Mouse (Mus musculus) liver, adult (tissue): Measurements from ENCODE around the gene Nmrk1.

Source experiments
- GATA4 ChIP-seq: IDR thresholded peaks from 2 replicates; pipeline ENCODE4 v1.6.1; 2014; ENCODE audit warnings: mild to moderate bottlenecking, low read length; ENCODE audit not compliant: insufficient replicate concordance

The Nmrk1 gene

DNA sequence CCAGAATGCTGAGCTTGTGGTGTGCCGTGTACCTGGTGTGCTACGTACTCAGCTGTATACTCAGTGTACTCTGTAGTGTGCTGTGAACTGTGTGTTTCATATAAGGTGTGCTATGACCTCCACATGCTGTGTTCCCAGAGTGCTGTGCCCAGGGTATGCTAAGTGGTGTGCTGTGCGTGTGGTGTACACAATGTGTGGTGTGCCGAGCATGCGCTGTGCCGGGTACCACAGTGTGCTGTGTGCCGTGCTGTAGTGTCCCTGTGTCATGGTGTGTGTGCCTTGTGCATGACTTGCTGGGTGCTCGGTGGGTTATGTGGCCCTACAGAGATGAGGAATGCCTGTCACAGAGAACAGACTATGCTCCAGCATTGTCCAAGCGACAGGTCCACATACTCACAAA, 31.1 kb upstream of the Nmrk1 start:
- TF ChIP-seq GATA4 = no peak

DNA sequence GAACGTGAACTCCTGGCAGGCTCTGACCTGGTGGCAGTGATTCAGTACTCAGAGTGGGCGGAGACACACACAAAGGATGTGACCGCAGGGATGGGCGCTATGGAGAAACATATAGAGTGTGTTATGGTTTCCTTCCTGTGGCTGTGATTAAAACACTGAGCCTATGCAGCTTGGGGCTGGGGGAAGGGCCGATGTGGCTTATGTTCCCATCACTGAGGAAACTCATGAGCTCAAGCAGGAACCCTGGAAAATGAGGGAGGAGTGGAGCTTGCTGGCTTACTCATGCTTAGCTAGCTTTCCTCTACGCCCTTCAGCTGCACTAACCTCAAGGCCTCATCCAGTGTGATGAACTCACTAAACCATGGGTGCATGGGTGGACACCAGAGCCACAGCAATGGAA, 28.7 kb upstream of the Nmrk1 start:
- no peak for TF ChIP-seq GATA4

DNA sequence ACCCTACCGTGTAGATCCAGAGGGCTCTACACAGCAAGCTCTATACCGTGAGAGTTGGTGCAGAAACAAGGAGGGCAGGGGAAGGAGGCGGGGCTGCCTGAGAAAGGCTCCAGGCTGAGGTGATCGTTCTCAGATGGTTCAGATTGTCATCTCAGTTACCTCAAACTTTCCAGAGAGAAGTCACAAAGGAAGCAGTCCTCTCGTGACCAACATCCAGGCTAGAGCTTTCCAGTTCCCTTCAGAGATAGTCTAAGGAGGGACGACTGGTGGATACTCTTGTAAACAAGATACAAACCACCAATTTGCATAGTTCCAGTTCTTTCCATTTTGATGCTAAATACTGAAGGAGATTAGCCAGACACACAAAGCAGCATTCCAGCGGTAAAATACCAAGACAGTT, 23.8 kb upstream of the Nmrk1 start:
- TF ChIP-seq GATA4 = no peak

DNA sequence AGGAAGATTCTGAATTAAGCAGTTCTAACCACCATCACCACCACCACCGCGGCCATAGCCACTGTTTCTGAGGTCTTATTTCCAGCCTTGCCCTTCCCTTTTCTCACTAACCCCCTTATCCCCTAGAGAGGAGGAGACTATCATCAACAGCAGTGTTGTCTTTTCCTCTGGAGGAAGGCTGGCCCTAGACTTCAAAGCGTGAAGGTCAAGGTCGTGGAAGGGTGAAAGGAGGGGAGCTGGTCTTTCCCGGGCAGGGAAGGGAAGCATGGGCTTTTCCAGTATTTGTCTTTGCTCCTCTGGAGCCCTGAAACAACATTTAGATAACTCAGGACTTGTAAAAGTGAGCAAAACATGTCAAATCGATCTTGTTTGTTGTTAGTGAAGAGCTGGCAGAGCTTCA, 22.8 kb upstream of the Nmrk1 start:
- no peak for TF ChIP-seq GATA4

DNA sequence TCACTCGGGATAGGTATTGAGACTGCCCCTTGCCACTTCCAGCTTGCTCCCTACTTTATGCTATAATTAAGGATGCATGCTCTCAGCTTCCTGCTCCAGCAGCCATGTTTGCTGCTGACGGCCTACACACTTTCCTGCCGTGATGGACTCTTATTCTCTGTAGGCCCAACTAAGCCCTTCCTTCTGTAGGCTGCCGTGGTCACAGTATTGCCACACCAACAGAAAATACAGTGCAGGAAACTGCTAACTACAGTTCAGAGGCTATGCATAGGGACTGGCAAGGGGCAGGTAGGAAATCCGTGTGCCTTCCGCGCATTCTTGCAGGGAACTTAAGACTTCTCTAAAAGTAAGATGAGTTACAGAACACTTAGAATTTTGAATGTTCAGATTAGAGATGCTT, 17.4 kb upstream of the Nmrk1 start:
- TF ChIP-seq GATA4 = no peak

DNA sequence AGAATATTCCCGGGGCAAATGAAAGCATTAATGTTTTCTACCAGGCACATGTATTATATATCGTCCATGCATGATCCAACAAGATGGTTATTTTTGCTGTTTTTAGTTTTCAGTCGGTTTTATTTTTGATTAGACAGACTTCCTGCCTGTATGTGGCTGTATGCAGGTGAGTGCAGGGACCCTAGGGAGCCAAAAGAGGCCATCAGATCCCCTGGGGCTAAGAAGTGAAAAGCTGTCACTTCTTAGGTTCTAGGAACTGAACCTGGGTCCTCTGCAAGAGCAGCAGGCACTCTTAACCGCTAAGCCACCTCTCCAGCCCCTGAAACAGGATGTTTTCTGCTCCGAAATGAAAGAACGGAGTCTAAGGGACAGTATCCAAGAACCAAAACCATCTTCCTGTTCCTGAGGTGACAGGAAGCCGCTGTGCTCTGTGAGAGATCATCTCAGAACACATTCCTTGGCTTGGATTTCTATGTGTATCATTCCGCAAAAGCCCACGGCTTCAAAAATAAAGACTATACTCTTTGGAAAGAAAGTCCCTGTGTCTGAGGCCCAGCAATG, 16.0 kb upstream of the Nmrk1 start:
- TF ChIP-seq GATA4 = peak; percentile 38; the same call in 1 of the 2 replicates

DNA sequence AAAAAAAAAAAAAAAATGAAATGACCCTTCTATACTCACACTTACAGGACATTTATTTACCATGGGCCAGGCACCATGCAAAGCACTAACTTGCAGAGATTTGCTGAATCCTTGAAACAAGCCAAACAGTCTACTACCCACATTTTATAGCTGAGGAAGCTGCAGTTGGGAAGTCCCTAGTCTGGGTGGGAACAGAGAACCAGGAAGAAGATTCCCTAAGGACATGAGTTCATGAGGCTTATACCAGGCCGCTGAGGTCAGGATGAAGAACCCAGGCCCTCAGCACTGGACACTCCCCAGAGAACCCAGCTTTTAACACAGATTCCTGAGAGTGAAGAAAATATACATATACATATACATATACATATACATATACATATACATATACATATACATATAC, 14.2 kb upstream of the Nmrk1 start:
- TF ChIP-seq GATA4 = no peak

DNA sequence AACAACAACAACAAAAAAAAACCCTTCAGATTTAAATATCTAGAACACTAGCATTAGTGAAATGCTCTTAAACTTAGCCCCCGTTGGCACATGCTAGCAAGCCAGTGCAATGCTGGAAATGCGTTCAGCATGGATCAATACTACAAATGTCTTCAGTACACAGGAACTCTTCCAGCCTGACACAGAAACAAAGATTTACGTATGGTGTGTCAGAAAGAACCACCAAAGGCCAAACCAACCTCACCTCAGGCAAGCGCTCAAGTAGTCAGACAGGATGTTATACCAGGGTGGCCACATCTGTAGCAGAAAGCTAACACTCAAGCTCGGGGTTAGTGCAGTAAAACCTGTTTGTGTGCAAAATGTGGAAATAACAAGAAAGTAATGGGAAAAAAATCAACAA, 12.7 kb upstream of the Nmrk1 start:
- no peak for TF ChIP-seq GATA4

DNA sequence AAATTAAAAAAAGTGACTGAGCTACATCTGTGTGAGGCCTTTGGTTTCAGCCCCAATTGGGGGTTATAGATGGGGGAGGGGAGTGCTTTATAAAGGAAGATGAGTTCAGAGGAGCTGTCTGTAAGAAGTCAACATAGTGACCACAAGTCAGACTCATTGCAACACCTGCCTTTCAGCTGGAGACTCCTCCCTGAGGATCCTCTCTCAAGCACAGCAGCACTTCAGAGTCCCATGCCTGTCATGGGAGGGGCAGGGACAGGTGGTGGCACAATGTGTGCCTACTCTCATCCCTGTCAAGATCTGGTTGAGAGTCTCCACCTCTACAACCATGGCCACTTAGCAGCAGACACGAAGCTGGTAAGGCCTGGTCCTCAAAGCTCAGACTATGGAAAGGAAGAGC, 12.1 kb upstream of the Nmrk1 start:
- TF ChIP-seq GATA4 = no peak

DNA sequence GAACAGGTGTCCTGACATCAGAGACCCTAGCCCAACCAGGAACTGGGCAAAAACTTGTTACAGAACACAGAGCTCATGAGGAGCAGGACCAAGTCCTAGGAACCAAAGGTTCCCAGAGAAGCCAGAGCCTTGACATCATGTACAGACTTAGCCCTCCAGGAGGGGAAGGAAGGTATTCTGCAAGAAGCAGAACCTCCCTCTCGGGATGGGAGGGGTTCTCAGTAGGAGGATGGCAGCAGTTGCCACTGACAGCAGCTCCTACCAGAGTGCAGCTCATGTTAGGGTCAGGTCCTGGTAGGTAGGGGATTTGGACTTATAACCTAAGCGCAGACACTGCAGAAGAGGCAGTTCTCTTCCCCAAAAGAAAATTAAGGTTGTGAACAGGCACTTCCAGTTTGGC, 7.9 kb upstream of the Nmrk1 start:
- no peak for TF ChIP-seq GATA4

DNA sequence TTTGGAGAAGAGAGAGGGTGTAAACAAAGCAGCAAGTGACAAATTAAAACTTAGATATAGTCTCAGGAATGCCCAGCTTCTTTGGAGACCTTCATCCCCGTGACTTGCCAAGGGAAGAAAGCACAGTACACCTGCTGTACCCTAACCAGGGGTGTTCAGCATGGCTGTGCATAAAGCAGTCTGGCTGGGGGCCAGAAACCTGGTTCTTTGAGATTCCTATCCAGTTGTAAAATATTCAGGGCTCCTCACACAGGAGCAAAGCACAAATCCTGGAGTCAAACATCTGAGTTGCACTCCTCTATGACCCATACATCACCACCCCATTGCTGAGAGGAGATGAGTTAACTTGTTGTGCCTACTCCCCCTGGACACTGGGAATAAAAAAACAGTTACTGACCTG, 2.2 kb upstream of the Nmrk1 start:
- no peak for TF ChIP-seq GATA4

DNA sequence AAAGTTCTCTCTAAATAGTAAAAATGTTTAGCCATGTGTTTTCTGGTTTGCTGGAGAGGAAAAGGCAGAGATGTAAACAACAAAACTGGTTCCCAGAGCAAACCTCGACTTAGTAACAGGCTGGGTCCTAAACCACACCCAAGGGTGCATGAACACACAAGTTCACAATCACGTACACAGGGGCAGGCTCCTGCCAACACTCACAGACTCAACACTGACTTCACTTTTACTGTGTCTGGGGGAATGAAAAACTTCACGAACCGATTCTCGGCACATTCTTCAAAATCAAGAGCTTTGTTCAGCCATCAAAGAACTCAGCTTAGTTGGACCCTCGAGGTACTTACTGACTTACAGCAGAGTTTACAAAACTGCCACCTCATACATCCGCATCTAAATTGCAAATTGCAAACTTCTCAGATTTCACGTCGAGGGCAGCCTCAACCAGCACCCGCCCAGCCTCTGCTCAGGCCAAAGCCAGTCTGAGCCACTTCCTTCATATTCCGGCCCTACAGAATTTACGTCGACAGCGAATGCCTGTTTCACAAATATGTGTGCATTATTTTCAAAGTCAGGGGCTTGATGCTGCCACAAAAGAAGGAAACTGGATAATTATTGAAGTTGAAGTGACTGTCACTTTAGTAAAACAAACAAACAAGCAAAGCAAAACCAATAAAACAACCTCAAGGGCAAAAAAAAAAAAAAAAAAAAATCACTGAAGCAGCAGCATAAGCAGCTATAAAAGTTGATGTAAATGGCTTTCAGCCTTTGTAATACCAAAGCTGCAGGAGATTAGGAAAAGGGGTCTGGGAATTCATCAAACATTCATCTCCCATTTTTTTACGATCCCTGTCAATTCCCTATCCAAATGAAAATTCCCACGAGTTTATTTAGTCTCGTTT, 1.3 kb upstream of the Nmrk1 start:
- no peak for TF ChIP-seq GATA4

DNA sequence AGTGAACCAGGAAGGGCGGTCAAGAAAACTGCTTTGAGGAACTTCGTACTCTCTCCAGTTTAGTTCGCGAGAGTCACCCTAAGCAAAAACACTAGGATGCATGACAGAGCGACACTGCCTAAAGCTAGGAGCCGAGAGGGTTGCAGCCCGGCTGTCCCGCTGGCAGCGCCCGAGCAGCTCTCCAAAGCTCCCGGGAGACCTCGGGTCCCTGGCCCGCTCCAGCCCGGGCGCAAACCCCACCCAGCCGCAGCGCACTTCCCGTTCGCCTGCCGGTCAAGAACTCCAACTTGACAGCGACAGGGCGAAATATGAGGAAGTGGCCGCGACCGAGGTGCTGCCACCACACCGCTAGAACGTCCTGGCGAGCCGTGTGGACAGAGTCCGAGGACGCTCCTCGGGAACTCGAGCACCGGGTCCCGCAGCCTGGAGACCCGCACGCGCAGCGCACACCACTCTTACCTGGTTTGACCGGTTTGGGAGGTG, 548 bp upstream of the Nmrk1 start:
- TF ChIP-seq GATA4 = no peak

DNA sequence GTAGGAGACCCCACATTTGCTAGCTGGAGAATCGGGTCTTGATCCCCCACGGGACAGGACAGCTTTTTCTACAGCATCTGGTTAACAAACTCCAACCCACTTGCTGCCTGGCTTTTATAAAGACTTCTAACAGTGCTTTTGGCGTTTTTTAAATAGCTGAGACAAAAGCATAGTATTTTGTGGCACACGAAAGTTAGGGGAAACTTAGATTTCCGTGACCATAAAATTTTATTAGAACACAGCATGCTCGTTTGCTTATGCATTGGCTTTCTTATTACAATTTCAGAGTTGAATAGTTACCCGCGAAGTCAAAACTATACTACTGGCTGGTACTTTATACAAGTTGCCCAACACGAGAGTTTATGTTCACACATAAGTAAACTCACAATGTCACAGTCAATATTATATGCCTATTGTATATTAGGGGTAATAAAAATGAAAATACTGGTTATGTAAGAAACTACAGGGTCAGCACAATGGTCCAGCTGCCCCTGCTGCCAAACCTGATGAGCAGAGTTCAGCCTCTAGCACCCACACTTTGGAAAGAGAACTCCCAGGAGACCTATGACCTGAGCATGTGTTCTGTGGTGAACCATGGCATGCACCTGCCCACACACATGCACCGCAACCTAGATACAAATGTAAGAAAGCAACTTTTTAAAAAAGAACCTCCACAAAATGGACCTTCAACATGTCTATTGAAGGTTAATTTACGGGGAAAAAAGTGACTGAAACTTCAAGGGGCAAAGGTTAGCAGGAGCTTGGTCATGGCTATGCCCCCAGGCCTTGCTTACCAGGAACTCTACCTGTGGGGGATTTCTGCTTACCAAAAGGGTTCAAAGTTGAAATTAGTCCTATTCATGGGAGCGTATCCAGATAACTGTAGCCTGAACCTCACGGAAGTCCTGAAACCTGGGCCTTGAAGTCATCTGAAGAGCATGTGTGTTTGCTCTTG, 758 bp downstream of the Nmrk1 start:
- no peak for TF ChIP-seq GATA4

DNA sequence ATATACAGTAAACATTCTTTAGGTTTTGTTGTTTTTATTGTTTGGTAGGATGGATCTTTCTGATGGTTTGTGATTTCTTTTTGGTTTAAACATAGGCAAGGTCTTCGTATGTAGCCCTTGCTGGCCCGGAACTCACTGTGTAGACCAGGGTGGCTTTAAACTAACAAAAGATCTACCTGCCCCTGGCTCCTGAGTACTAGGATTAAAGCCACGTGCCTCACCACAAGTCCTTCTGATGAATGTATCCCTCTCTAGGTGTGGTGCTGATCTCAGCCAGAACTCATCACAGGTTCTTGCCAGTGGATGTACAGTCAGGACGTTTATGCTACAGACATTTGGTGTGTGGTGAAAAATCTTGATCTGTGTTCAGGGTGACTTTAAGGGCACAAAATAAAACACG, 6.2 kb downstream of the Nmrk1 start:
- no peak for TF ChIP-seq GATA4
